Mouse (Mus musculus): ENCODE results near the gene Iqsec3. TPM values are rescaled to one million over a fixed set of nuclear protein-coding genes. Genes with fewer than 3 reads are reported as not detected.

Gene Iqsec3
- total RNA-seq, 2 experiments from 2014 or later, result 4.5 to 7.8 TPM

Small RNA genes within 50 kb of the gene (microRNA-seq; reads per million reads assigned to microRNA genes)
- gene Gm24855, result 0 reads per million in 2 experiments

Other genes starting within 250 kb of the Iqsec3 start
- gene Usp18, start 227.8 kb downstream of the Iqsec3 start, total RNA-seq (2021), result under 1 TPM; 0.25 to 0.52 TPM
- 1 to 10 TPM; 6.6 to 7.0 TPM for gene Slc6a13, start 173.5 kb downstream of the Iqsec3 start, total RNA-seq (2021)
- under 1 TPM; 0.40 to 0.59 TPM for gene Slc6a12, start 130.6 kb downstream of the Iqsec3 start, total RNA-seq (2021)
- gene A2m, start 161.7 kb upstream of the Iqsec3 start, total RNA-seq (2021), result under 1 TPM; 0.12 to 0.93 TPM